In genomic region chr9:60751098-60751497, GRCm38 (mm10) we compare ENCODE assay signal across 32 mouse cellular contexts. TPM values are rescaled to one million over a fixed set of nuclear protein-coding genes. Genes with fewer than 3 reads are reported as not detected.
"Had no signal": no experiment of that assay in that cellular context is flagged by ENCODE, and none has a peak within 500 bp of the region (broad histone marks: within the 10 kb centered on the region; RNA-seq: fewer than 3 reads in every experiment).

No protein-coding gene starts in this region.

- H3K27me3 ChIP-seq: limb, embryonic 12.5 days; limb, embryonic 13.5 days; limb, embryonic 15.5 days; liver, embryonic 12.5 days; liver, embryonic 13.5 days; liver, embryonic 15.5 days; lung, embryonic 15.5 days; midbrain, embryonic 12.5 days; midbrain, embryonic 13.5 days; midbrain, embryonic 15.5 days; neural tube, embryonic 12.5 days had no signal

- H3K4me1 ChIP-seq: limb, embryonic 10.5 days; limb, embryonic 12.5 days; limb, embryonic 13.5 days; limb, embryonic 15.5 days; liver, embryonic 12.5 days; liver, embryonic 13.5 days; liver, embryonic 15.5 days; lung, embryonic 15.5 days; megakaryocyte, embryonic 14.5 days; midbrain, embryonic 10.5 days; midbrain, embryonic 12.5 days; midbrain, embryonic 13.5 days; midbrain, embryonic 15.5 days; neural tube, embryonic 12.5 days had no signal

- H3K27ac ChIP-seq: limb, embryonic 10.5 days; limb, embryonic 12.5 days; limb, embryonic 13.5 days; limb, embryonic 15.5 days; liver, embryonic 12.5 days; liver, embryonic 13.5 days; liver, embryonic 14.5 days; liver, embryonic 15.5 days; lung, embryonic 15.5 days; macrophage; midbrain, embryonic 10.5 days; midbrain, embryonic 12.5 days; midbrain, embryonic 13.5 days; midbrain, embryonic 15.5 days; neural tube, embryonic 12.5 days had no signal

- H3K4me3 ChIP-seq: limb, embryonic 10.5 days; limb, embryonic 12.5 days; limb, embryonic 13.5 days; limb, embryonic 15.5 days; liver, embryonic 12.5 days; liver, embryonic 13.5 days; liver, embryonic 15.5 days; lung, embryonic 15.5 days; megakaryocyte, embryonic 14.5 days; midbrain, embryonic 10.5 days; midbrain, embryonic 12.5 days; midbrain, embryonic 13.5 days; midbrain, embryonic 15.5 days; neural tube, embryonic 12.5 days had no signal

- H3K4me2 ChIP-seq: limb, embryonic 12.5 days; limb, embryonic 13.5 days; limb, embryonic 15.5 days; liver, embryonic 11.5 days; liver, embryonic 12.5 days; liver, embryonic 13.5 days; liver, embryonic 15.5 days; lung, embryonic 14.5 days; lung, embryonic 15.5 days; midbrain, embryonic 11.5 days; midbrain, embryonic 12.5 days; midbrain, embryonic 13.5 days; midbrain, embryonic 15.5 days; neural tube, embryonic 12.5 days had no signal

- H3K9ac ChIP-seq: limb, embryonic 12.5 days; limb, embryonic 13.5 days; limb, embryonic 15.5 days; liver, embryonic 12.5 days; liver, embryonic 13.5 days; liver, embryonic 14.5 days; liver, embryonic 15.5 days; liver, postnatal 0 days; lung, embryonic 14.5 days; lung, embryonic 15.5 days; midbrain, embryonic 12.5 days; midbrain, embryonic 13.5 days; midbrain, embryonic 15.5 days; neural tube, embryonic 12.5 days had no signal

- H3K9me3 ChIP-seq: limb, embryonic 10.5 days; limb, embryonic 12.5 days; limb, embryonic 13.5 days; limb, embryonic 15.5 days; liver, embryonic 13.5 days; liver, embryonic 15.5 days; lung, embryonic 15.5 days; midbrain, embryonic 12.5 days; midbrain, embryonic 15.5 days; neural tube, embryonic 12.5 days had no signal

- ATAC-seq: liver, embryonic 12.5 days; liver, postnatal 0 days; lung, postnatal 0 days; midbrain, embryonic 13.5 days; midbrain, embryonic 15.5 days; midbrain, embryonic 16.5 days had no signal

- H3K36me3 ChIP-seq: limb, embryonic 10.5 days; limb, embryonic 12.5 days; limb, embryonic 13.5 days; limb, embryonic 15.5 days; liver, embryonic 12.5 days; liver, embryonic 13.5 days; liver, embryonic 15.5 days; lung, embryonic 15.5 days; midbrain, embryonic 10.5 days; midbrain, embryonic 12.5 days; midbrain, embryonic 13.5 days; midbrain, embryonic 15.5 days; neural tube, embryonic 12.5 days had no signal

- DNase-seq: left cerebral cortex, postnatal 4 days; liver; liver, embryonic 13.5 days; liver, postnatal 0 days; lung, adult 18-20 months; lung, adult 2 months; lung, embryonic 14.5 days; lung, postnatal 10 days; lung, postnatal 14 days; lung, postnatal 36 days; lung, postnatal 4 days; midbrain, embryonic 14.5 days had no signal

RNA-seq across cellular contexts. Expression of gene Larp6, which starts 38.3 kb away (rescaled TPM):
- polyA plus RNA-seq: liver, adult 2 months had no signal
